Mouse (Mus musculus): Measurements from ENCODE around the gene Arfrp1.

DNA sequence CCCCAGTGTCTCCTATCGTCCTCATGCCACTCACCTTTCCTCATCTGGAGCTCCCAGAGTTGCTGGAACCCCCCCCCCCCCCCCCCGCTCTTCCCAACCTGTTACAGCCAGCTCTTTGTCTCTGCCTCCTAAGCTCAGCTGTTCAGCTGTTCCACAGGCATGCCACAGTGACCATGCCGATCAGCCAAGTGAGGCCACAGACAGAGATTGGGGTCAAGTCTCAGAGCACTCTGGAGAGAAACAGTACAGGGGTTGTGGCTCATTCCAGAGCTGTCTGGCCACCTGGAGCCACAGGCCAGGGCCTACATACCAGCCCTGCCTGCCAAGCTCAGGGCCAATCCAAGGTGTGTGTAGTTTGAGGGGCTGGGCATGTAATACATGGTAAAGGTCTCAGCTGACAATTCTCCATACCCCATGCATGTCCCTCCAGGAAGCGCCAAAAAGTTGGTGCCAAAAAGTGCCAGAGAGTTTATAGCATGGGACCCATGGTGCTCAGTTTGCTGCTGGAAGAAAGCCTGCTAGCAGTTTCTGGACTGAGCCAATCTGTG lies 21.5 kb upstream of the Arfrp1 start:
- TF ChIP-seq GATA1 (IDR thresholded peaks at IDR 0.05; ENCODE audit: borderline replicate concordance, low read length): no peak
- no peak for TF ChIP-seq FLI1 (IDR thresholded peaks at IDR 0.05; ENCODE audit: low read length)

Measured in megakaryocyte, embryonic 14.5 days (primary cell).